In the genomic region with DNA sequence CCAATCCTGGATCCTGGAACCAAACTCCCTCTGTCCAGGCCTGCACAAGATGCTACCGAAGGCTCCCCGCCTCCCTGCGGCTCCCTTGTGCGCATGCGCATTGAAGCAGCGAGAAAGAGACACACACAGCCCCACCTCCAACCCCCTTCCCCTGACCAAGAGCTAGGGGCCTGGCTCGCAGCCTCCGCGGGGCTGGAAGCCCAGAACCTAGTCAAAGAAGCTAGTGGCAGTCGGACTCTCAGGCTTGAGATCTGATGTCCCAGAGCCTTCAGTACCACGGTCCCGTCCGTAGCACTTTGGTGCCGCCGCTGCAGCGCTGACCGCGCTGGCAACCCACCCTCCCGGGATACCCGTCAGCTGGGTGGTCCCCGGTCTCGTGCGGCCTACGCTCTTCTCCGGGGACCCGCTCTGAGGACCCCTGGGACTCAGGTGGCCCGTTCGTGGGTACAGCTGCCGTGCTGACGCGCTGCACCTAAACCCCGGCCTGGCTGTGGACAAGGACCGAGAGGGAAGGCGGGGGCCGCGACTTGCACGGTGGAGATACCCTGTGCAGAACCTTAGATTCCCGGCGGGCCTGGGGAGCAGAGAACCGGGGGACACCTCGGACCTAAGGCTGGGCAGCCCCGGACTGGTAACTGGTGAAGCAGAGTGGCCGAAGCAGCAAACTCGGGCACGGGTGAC, we compare ENCODE assay signal across 8 mouse cellular contexts. TPM values are rescaled to one million over a fixed set of nuclear protein-coding genes. Genes with fewer than 3 reads are reported as not detected.
DNase-seq lines count a peak whose midpoint lies in the region; ATAC-seq and TF ChIP-seq lines count a peak whose summit lies in the region.

Zfp30 (plus strand) TSS at position 128 of the 681 bp plus-strand sequence.

- peak within 1 kb of the TSS; percentile 84 for H3K9ac ChIP-seq in intestine, embryonic 14.5 days (ENCODE audit: low read length)

- peak; percentile 87 to 93 for DNase-seq in adrenal gland, adult (ENCODE audit: inconsistent age in 2 of 2, low spot score in 1 of 2)
- DNase-seq in gastrocnemius, postnatal 25 days, result peak; percentile 85
- peak; percentile 92 for DNase-seq in intestine, embryonic 14.5 days (ENCODE audit: low spot score)
- DNase-seq in left cerebral cortex, postnatal 10 days (ENCODE audit: extremely low spot score in 1 of 2, low spot score in 2 of 2), result peak; percentile 87 to 90
- DNase-seq in right cerebral cortex, postnatal 25 days, result peak; percentile 88
- peak; percentile 66 to 77 for DNase-seq in urinary bladder, postnatal 36 days (ENCODE audit: low spot score in 2 of 2)

- peaks cover 2% of the 10 kb centered on the region; the same call in 1 of the 2 replicates for H3K4me1 ChIP-seq in cortical plate, adult 2 months (ENCODE audit: control insufficient read depth, insufficient read depth, low read length)
- H3K4me1 ChIP-seq in intestine, embryonic 14.5 days (replicated peaks; ENCODE audit: control insufficient read depth, insufficient read depth, low read length), result peaks cover 4% of the 10 kb centered on the region; the same call in 1 of the 2 replicates

- H3K27me3 ChIP-seq in intestine, embryonic 14.5 days (replicated peaks; ENCODE audit: control insufficient read depth, insufficient read depth, low read length), result no peaks in the 10 kb centered on the region

- peak; percentile 79; the same call in 1 of the 2 replicates for TF ChIP-seq POLR2A in cortical plate, adult 2 months (IDR thresholded peaks at IDR 0.05; ENCODE audit: extremely low read depth, insufficient read depth, low read length)

- peak within 1 kb of the TSS; percentile 78 for H3K4me2 ChIP-seq in intestine, embryonic 14.5 days (ENCODE audit: low read length)

- under 1% methylated on average over 45 of the region's 45 CpGs for WGBS in intestine, embryonic 14.5 days

- peak within 1 kb of the TSS; percentile 70 for H3K27ac ChIP-seq in cortical plate, adult 2 months (ENCODE audit: insufficient read depth, low read length)
- H3K27ac ChIP-seq in intestine, embryonic 14.5 days (ENCODE audit: low read depth), result peak within 1 kb of the TSS; percentile 83

- H3K9me3 ChIP-seq in intestine, embryonic 14.5 days (ENCODE audit: control insufficient read depth, low read length), result no peaks in the 10 kb centered on the region; the same call in 1 of the 2 replicates

- ATAC-seq in intestine, embryonic 14.5 days (replicated peaks; ENCODE audit: low FRiP score, low TSS enrichment, low read depth), result peak; percentile 95
- peak; percentile 95 for ATAC-seq in megakaryocyte progenitor cell, adult 5-6 weeks (replicated peaks; ENCODE audit: poor library complexity)

- intact Hi-C loops in left cerebral cortex, postnatal 10 days (cut with DNase I), result no loop called here

- peaks cover 27% of the 10 kb centered on the region for H3K36me3 ChIP-seq in intestine, embryonic 14.5 days (ENCODE audit: control insufficient read depth, insufficient read depth, low read length)

- no peak for TF ChIP-seq CTCF in cortical plate, adult 2 months (IDR thresholded peaks at IDR 0.05; ENCODE audit: extremely low read depth, insufficient read depth, low read length)

- H3K4me3 ChIP-seq in cortical plate, adult 2 months (ENCODE audit: insufficient read depth, low read length), result peak within 1 kb of the TSS; percentile 79
- peak within 1 kb of the TSS; percentile 94 for H3K4me3 ChIP-seq in intestine, embryonic 14.5 days (ENCODE audit: low read depth, low read length)

RNA-seq across cellular contexts. Expression of gene Zfp30, which starts in this region (rescaled TPM):
- polyA plus RNA-seq in cortical plate, adult 2 months (2012; rRNA removed), result 8.2 and 8.6 TPM in 2 replicates
- 1 to 10 TPM; 2.2 to 2.8 TPM for total RNA-seq in gastrocnemius, postnatal 25 days (2021)
- polyA plus RNA-seq in intestine, embryonic 14.5 days (2014; fragmentation: Nextera tagmentation; extraction: Ambion mirVana), result 6.9 and 7.8 TPM in 2 replicates
- total RNA-seq in left cerebral cortex, postnatal 10 days (2021), result 10 to 100 TPM; 10.4 to 10.8 TPM
- 0.37 and 0.78 TPM in 2 replicates for total RNA-seq in megakaryocyte progenitor cell, adult 5-6 weeks (2015)
- total RNA-seq in megakaryocyte progenitor cell, adult 5-6 weeks (2017), result 0.17 TPM in 1 of 2 replicates, not detected in the other

Comparison
In these comparisons a context has a peak if more than half of its experiments do, and no peak if none do; other contexts are left out.
1. Peak in every context shown above with its lines: DNase-seq, ATAC-seq, H3K4me3 ChIP-seq and H3K27ac ChIP-seq.
2. Peak in ATAC-seq in megakaryocyte progenitor cell, adult 5-6 weeks; RNA of the gene not detected or under 1 TPM.